Mouse (Mus musculus) layer of hippocampus, postnatal 25 days (tissue): ENCODE data around the gene Gapdh. TPM values are rescaled to one million over a fixed set of nuclear protein-coding genes. Genes with fewer than 3 reads are reported as not detected.
"Not testable (repeated sequence)": the region's sequence is repeated elsewhere in the genome, so short reads cannot be mapped to it uniquely, and the experiment has no call there.

ENCODE experiments used
- DNase-seq, 2 experiments: peaks; one replicate each; pipeline ENCODE4 v3.0.0; 2022; ENCODE audit warnings: mixed read lengths in 2 of 2, low spot score in 1 of 2; ENCODE audit errors: extremely low spot score in 1 of 2
- total RNA-seq, 2 experiments: library from RNA; stranded (reverse); gene quantifications; 2 replicates each; pipeline ENCODE4 v1.2.3; 2021

Gapdh gene
- total RNA-seq, 2 experiments from 2014 or later, result 2,323 to 2,636 TPM

DNA sequence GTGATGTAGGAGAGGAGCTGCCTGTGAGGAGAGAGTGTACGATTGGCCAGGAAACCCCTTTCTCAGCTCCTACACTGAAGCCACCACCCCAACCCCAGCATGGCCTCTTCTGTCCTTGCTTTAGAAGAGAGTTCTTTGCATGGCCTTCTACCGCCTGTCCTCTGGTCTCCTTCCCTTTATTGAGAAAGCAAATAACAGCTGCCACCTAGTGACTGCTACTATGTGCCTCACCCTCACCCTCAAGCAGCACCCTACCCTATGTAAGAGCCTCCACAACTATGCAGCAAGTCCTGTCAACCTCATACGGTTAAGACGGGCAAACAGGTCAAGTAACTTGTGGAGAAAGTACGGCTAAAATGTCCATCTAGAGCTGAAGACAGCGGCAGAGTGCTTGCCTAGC, 3.9 kb upstream of the Gapdh start:
- DNase-seq, result no peak

DNA sequence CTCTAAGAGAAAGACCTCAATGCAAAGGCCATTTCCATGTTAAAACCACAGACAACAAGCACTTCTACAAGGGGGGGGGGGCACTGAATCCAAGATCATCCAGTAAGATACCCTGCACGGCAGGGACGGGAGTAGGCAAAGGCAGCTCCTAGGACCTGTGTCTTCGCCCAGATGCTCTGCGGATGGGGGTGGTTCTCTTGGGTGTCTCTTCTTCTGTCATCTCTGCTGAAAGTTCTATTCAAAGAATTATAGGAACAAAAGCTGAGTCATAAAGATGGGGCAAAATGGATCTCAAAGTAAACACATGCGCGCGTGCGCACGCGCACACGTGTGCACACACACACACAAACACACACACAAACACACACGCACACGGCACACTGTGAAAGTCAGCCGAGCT, 1.8 kb upstream of the Gapdh start:
- DNase-seq, result no peak

DNA sequence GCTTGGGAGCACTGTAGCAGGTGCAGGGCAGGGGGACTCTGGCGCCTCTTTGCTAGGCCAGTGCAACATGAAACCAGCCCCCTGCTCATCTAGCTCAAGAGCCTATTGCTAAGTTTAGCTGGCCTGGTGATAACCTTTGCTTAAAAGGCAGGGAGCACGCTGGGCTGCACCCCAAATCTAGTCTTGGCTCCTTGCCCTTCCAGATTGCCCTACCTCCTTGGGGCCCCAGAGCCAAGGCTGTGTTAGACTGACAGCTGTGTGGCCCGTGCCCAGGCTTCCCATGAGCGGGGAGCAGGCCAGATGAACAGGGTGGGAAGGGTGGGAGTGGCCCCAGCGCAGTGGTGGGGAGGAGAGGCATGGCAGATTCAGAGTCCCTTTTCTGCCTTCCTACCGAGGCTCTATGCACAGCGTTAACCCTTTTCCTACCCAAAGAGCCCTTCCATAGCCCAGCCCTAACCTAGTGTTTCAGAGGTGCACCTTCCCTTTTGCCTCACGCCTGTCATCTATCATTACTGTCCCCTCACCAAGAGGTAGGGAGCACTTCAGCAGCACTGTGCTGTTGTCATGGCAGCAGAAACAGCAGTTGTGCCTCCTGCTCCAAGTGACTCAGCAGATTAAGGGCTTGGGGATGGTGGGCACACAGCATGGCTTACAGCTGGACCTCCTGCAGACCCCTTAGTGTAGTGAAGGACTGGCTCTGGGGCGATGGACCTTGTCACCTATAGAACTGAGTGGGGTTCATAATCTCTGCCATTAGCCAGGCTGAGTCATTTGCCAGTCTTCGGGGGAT, 789 bp upstream of the Gapdh start:
- DNase-seq, result peak in 1 of 2 experiments; percentile 41

DNA sequence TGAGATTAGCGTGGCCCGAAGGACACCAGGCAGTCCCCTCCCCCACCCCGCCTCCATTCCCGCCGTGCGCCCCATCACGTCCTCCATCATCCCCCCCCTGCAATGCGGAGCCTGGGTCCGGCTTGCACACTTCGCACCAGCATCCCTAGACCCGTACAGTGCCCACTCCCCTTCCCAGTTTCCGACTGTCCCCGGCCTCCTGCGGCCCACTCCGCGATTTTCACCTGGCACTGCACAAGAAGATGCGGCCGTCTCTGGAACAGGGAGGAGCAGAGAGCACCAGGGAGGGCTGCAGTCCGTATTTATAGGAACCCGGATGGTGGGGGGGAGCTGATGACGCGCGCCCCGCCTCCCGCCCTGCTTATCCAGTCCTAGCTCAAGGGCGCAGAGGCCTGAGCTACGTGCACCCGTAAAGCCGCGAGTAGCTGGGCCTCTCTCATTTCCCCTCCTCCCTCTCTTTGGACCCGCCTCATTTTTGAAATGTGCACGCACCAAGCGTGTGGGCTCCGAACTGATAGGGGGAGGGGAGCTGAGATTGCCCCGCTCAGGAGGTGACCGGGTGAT, 857 bp downstream of the Gapdh start:
- peak; percentile 92 to 96 for DNase-seq

DNA sequence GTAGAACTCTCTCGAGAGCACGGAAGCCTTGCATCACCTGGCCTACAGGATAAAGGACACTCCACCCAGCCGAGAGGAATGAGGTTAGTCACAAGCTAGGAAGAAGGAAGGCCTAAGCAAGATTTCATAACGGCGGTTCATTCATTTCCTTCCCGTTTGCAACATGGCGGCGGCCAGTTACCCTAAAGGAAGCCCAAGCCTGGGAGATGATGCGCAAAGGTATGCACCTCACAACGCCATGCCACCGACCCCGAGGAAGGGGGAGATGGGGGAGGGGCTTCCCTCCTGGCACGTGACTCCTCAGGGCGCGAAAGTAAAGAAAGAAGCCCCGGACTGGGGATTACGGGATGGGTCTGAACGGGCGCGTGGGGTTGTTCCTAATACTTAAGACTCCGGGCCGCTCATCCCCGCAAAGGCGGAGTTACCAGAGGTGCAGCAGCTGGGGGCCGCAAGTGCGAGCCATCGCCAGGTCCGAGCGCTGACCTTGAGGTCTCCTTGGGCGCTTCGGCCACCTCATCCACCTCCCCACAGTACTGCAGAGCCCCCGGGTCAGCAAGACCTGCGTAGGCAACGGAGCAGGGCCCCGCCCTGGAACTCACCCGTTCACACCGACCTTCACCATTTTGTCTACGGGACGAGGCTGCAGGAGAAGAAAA, 1.5 kb downstream of the Gapdh start:
- DNase-seq, result peak in 1 of 2 experiments; percentile 35

DNA sequence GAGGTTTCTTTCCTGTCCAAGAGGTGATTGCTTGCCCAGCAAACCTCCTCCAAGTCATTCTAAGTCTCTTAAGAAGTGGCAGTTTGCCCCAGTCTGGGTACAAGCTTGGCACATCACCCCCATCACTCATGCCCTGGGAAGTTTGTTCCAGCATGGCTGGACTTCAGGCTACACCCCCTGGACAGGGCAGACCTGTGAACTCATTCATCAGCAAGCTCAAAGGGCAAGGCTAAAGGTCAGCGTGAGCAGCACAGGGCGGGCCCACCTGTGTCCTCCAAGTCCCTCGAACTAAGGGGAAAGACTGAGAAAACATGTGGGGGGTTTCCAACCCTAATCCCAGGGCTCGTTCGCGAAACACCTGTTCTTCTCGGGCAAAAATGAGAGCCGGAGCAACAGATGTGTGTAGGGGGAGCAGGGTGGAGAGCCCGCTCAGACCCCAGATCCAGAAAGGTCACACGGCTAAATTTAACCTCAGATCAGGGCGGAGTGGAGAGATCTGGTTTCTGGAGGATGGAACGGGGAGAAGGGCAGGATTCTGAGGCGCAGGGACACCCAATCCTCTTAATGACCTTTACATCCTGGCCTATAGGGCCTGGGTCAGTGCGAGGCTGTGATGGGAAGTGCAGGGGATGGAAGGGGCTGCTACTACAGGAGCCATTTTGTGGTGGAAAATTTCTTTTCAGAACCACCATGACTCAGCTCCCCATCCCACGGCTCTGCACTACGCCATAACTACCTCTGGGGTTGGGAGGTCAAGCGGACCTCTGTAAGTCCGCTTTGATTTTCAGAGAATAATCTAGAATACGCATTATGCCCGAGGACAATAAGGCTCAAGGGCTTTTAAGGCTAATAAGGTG, 2.2 kb downstream of the Gapdh start:
- DNase-seq, result peak in 1 of 2 experiments; percentile 22

DNA sequence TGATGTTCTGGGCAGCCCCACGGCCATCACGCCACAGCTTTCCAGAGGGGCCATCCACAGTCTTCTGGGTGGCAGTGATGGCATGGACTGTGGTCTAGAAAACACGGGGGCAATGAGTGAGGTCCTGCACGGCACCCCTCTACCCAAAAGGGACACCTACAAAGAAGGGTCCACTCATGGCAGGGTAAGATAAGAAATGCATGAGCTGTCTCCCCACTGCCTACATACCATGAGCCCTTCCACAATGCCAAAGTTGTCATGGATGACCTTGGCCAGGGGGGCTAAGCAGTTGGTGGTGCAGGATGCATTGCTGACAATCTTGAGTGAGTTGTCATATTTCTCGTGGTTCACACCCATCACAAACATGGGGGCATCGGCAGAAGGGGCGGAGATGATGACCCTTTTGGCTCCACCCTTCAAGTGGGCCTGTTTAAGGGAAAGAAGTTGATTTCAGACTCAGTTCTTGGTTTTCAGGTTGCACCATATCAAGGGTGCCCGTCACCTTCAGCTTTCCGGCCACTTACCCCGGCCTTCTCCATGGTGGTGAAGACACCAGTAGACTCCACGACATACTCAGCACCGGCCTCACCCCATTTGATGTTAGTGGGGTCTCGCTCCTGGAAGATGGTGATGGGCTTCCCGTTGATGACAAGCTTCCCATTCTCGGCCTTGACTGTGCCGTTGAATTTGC, 3.5 kb downstream of the Gapdh start:
- DNase-seq, result not testable (repeated sequence)

DNA sequence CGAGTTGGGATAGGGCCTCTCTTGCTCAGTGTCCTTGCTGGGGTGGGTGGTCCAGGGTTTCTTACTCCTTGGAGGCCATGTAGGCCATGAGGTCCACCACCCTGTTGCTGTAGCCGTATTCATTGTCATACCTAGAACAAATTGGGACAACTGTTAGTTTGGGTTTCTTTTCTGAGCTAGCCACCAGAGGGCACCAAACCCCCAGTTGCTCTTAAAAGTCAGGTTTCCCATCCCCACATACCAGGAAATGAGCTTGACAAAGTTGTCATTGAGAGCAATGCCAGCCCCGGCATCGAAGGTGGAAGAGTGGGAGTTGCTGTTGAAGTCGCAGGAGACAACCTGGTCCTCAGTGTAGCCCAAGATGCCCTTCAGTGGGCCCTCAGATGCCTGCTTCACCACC, 4.3 kb downstream of the Gapdh start:
- DNase-seq, result peak in 1 of 2 experiments; percentile 72

DNA sequence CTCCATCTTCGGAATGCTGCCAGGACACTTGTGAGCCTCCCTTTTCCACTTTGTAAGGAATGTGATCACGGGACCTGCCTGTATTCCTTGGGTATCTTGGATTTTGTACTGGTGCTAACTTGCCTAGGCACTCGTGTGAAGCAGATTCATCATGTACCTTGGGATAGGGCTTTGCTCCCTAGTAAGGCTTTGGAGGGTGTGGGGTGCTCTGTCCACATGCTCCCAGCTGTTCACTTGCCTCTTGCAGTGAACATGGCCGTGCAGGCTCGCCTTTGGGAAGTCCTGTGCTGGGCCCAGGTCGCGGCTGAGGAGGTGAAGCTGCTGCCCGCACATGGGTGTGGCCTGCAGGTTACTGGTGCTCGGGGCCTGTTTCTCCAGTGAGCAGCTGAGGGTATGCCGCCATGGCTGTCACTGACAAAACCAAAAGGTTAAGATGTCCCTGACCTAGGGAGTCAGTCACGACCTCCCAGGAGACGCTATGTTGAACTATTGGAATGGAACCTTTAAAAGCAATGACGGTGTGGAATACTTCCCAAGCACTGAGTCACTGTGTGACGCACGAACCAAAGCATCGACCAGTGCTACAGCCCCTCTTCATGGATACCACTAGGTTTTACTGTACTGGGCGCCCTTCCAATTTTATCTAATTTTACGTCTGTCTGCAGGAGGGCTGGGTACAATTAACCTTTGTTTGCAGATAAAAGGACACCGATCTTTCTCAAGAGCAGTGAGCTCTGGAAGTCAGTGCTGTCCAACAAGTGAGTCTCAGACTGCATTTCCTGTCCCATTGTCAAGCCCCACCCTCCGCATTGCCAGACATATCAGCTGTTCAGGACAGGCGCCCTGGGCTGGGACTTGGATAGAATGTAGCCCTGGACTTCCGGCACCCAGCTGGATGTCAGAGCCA, 5.2 kb downstream of the Gapdh start:
- peak in 1 of 2 experiments; percentile 45 for DNase-seq

DNA sequence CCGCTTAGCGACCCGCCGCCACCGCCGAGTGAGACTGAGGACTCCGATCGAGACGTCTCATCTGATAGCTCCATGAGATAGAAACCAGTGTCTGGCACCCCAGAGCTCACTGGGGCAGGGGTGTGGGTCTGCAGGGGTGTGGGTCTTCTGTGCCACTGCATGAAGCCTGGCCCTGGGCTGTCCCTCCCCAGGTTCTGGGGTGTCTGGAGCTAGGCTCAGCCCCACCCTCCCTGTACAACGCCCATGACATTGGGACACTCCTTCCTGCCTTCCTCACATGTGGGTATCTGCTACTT, 5.8 kb downstream of the Gapdh start:
- DNase-seq, result no peak

DNA sequence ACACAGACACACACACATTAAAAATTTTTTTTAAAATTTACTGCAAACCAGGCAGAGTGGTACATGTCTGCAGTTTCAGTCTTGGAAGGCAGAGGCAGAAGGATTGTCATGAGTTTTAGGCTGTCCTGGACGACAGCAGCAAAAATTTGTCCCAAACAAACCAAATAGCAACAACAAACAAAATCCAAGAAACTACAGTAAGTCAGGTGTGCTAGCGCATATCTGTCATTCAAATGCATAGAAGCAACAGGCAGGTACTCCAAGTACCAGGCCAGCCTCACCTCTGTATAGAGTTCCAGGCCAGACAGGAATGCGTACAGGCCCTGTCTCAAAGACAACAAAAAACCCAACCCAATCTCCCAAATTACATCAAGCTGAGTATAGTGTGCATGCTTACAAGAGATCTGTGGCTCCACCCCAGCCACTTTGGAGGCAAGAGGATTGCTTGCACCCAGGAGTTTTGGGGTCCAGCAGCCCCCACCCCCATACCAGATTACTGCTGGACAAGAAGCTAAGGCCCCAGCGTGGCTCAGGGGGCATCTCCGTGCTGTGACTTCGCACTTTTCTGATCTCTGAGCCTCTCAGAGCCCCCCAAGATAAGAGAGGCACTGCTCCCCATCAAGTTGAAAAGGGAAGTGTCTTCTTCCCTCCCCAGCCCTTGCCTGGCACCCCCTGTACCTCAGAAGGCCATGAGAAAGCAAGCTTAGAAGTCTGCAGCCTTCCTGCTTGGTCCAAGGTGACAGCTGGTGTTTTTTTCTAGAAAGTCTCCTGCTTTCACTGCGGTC, 6.3 kb downstream of the Gapdh start:
- DNase-seq, result no peak

DNA sequence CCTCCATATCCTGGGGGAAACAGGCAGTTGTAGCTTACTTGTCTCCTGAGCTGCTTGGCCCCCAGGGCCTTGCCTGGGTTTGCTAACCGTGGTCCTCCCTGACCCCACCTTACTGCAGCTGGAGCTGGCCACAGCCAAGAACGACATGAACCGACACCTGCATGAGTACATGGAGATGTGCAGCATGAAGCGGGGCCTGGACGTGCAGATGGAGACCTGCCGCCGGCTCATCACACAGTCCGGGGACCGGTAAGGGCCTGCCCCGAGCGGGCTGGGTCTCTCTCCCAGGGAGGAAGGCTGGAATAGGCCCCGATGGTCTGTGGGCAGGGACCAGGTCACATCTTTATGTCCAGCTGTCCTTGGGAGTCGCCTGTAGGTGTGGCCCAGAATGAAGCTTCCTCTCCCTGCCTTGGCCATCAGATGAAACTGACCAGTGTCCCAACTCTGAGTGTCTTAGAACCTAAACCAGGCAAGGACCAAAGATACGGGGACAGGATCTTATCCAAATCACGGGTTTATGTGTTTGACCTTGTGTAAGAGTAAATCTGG, 7.2 kb downstream of the Gapdh start:
- no peak for DNase-seq

DNA sequence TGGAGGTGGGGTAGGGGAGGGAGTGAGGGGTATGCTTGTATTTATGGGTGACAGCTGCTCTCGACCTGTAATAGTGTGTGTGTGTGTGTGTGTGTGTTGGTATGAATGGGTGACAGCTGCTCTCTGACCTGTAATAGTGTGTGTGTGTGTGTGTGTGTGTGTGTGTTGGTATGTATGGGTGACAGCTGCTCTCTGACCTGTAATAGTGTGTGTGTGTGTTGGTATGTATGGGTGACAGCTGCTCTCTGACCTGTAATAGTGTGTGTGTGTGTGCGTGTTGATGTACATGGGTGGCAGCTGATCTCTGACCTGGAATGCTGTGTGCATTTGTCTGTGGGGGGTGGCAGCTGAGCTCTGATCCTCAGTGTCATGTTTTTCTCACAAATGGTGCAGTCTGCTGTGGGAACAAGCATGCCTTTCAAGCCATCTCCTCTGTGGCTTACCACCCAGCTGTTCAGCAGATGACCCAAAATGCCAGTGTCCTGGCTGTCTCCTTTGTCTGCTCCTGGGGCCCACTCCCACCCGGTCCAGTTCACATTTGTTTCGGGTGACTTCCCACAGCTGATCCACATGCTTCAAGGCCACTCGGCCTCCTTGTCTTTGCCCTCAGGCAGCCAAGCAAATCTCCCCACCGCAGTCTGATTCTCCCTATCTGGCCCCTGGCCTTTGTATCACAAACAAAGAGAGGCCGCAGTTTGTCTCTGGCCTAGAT, 9.2 kb downstream of the Gapdh start:
- no peak for DNase-seq

DNA sequence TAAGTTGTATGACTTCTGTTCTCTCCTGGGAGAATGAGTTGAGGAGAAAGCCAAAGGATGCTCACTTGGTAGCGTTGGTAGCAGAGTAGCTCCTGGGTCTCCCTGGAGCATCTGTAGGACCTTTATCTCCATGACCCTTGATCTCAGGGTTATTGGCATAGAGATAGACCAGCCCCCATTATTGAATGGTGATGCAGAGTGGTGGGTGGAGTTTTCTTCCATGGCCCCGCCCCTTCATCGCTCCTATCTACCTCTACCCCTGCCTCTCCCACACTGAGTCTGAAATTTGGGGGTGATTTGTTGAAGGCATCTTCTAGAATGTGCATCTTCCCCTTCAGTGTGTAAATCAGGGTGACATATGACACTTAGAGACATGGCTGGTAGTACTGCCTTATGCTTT, 9.8 kb downstream of the Gapdh start:
- DNase-seq, result no peak

DNA sequence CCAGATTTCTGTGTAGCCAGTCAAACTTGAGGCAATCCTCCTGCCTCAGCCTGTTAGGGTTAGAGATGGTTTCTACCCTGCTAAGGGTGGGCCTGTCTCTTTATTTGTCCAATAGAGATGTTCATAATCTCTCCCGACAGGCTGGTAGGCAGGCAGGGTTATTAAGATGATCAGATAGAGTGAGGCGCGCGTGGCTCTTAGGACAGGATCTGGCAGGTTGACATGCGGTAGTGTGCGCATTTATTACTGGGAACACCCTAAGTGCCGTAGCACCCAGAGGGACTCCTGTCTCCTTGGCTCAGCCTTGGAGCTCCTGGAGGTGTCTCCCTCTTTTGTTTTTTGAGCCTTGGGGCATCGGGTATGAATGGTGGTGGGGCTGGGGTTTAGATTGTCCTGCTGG, 11.0 kb downstream of the Gapdh start:
- DNase-seq, result no peak

DNA sequence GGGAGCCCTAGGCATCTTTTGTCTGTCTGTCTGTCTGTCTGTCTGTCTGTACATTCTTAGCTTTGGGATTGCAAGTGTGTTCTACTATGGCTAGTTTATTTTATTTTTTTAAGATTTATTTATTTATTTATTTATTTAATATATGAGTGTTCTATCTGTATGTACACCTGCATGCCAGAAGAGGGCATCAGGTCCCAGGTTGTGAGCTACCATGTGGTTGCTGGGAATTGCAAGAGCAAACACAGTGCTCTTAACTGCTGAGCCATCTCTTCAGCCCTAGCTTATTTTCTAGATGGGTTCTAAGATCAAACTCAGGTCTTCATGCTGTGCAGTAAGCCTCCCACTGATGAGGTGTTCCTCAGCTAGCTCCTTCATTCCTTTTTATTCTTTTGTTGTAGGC, 11.7 kb downstream of the Gapdh start:
- no peak for DNase-seq

DNA sequence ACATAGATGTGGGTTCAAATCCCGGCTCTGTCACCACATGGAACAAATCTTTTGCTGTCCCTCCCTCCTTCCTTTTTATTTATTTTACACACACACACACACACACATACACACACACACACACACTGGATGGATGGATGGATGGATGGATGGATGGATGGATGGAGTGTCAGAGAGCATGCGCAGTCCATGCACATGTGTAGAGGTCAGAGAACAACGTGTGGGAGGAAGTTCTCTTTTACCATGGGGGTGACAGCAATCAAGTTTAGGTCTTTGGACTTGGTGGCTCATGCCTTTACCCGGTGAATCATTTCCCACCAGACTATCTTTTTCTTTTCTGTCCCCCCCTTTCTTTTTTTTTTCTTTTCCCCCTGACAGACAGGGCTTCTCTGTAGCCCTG, 12.6 kb downstream of the Gapdh start:
- no peak for DNase-seq

DNA sequence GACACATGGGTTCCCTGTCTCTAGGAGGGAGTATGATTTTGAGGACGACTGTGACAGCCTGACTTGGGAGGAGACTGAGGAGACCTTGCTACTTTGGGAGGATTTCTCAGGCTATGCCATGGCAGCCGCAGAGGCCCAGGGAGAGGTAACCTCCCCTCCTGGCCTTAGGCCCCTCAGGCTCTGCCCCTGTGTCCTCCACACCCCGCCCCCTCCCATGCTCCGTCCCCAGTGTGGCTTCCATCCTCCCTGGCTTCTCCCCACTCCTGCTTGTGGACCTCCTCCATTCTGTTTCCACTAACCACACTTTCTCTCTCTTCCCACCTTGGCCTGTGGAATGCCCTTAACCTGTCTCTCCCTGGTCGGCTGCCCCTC, 13.3 kb downstream of the Gapdh start:
- no peak for DNase-seq
